Mouse (Mus musculus): ENCODE results near the gene Fut11.

DNA sequence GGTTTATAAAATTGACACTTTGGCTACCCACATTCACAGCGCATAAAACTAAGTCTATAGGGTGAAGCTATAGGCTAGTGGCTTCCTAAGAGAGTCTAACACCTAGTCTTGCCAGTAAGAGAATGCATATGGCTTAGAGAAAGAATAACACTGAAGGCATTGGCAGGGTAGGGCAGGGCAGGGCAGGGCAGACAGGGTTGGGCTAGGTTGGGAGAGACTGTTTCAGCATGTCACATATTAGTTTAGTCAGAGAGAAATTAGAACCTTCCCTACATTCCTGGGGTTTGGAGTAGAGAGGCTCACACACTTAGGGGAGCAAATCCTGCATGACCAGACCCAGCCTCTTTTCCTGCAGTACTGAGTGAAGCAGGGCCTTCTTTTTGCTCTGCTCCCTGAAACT lies 27.3 kb upstream of the Fut11 start:
- TF ChIP-seq EP300 (optimal IDR thresholded peaks at IDR 0.05) (no peak), CTCF (IDR thresholded peaks at IDR 0.05; ENCODE audit: low read depth) (no peak)

All from stomach, postnatal 0 days (tissue).